Mouse (Mus musculus) heart, adult 2 months (tissue): ENCODE results near the gene Igf2bp2. TPM values are rescaled to one million over a fixed set of nuclear protein-coding genes. Genes with fewer than 3 reads are reported as not detected.

ENCODE experiments used
- DNase-seq, 2 experiments: peaks; one replicate each; pipeline ENCODE4 v3.0.0; 2021
- H3K27ac ChIP-seq: fragments of 200-600 bp; 2 replicates; pipeline ENCODE4 v1.8.1; 2022
- H3K27me3 ChIP-seq: fragments of 200-500 bp; 2 replicates; pipeline ENCODE4 v1.6.1; 2012; ENCODE audit warnings: mild to moderate bottlenecking, low read length, inconsistent platforms, mixed read lengths; ENCODE audit not compliant: control insufficient read depth, insufficient read depth
- H3K36me3 ChIP-seq: fragments of 200-500 bp; 2 replicates; pipeline ENCODE4 v1.6.1; 2012; ENCODE audit warnings: low read length, inconsistent platforms; ENCODE audit not compliant: control insufficient read depth, insufficient read depth
- H3K4me1 ChIP-seq: fragments of 200-500 bp; 2 replicates; pipeline ENCODE4 v1.6.1; 2011; ENCODE audit warnings: low read length; ENCODE audit not compliant: control insufficient read depth, insufficient read depth
- H3K4me3 ChIP-seq: fragments of 200-600 bp; 2 replicates; pipeline ENCODE4 v1.8.1; 2022
- H3K79me2 ChIP-seq: fragments of 200-500 bp; replicated peaks from 2 replicates; pipeline ENCODE4 v1.6.1; 2012; ENCODE audit warnings: mild to moderate bottlenecking, inconsistent platforms, low read length, moderate library complexity, mixed read lengths; ENCODE audit not compliant: control insufficient read depth, insufficient read depth
- H3K9ac ChIP-seq: fragments of 200-500 bp; 2 replicates; pipeline ENCODE4 v1.6.1; 2012; ENCODE audit warnings: low read depth, mild to moderate bottlenecking, control low read depth, inconsistent platforms, low read length, mixed read lengths
- CTCF ChIP-seq: fragments of 200-600 bp; IDR thresholded peaks from 2 replicates; pipeline ENCODE4 v1.8.1; 2022; ENCODE audit warnings: antibody characterized with exemption, mild to moderate bottlenecking, moderate library complexity
- EP300 ChIP-seq: fragments of 200-500 bp; IDR thresholded peaks from 2 replicates; pipeline ENCODE4 v1.6.1; 2011; ENCODE audit warnings: low read depth, low read length, control low read depth; ENCODE audit not compliant: insufficient read depth
- POLR2A ChIP-seq: fragments of 200-500 bp; IDR thresholded peaks from 2 replicates; pipeline ENCODE4 v1.6.1; 2011; ENCODE audit warnings: mild to moderate bottlenecking, low read depth, low read length, control low read depth; ENCODE audit not compliant: insufficient read depth
- WGBS: fragments of 180-500 bp; shearing (Covaris S2); methylation state at CpG from one replicate; pipeline ENCODE4 v1.1.7; 2018; 5-methylcytosine and 5-hydroxymethylcytosine counted together
- intact Hi-C: fragments of 180-260 bp; cut with DNase I; formaldehyde crosslinking; loops from one replicate; pipeline ENCODE4 v1.15.1; 2025
- polyA plus RNA-seq: library from polyadenylated mRNA; depleted of rRNA; stranded (reverse); fragments of >200 nt; gene quantifications from 2 replicates; pipeline ENCODE4 v1.2.3, GENCODE M21; 2012
- total RNA-seq, 2 experiments: library from RNA; stranded (reverse); gene quantifications; 2 replicates each; pipeline ENCODE4 v1.2.3; 2021

Igf2bp2 gene
- total and polyA plus RNA-seq, 3 experiments = 1.5 to 7.4 (median 5.3) TPM

GRCm38 (mm10) chr16:22109159-22109558, 53.9 kb downstream of the Igf2bp2 start:
- Histone ChIP-seq H3K4me3 (no peak overlapping the region), H3K36me3 (no peaks in the 10 kb centered on the region), H3K27ac (no peak overlapping the region), H3K9ac (no peak overlapping the region), H3K79me2 (no peaks in the 10 kb centered on the region), H3K27me3 (no peaks in the 10 kb centered on the region), H3K4me1 (no peaks in the 10 kb centered on the region; the same call in 1 of the 2 replicates)
- WGBS = 64% methylated on average over 4 of the region's 4 CpGs
- TF ChIP-seq EP300 (no peak), CTCF (no peak), POLR2A (no peak)
- no peak for DNase-seq
- intact Hi-C loops = loop anchor here (10.0 kb wide), 1 partner anchor 156 kb away; the partner anchor contains the start of gene Tra2b

GRCm38 (mm10) chr16:22107897-22108516, 55.1 kb downstream of the Igf2bp2 start:
- DNase-seq = peak; percentile 70 to 83
- Histone ChIP-seq H3K4me1 (no peaks in the 10 kb centered on the region), H3K36me3 (no peaks in the 10 kb centered on the region), H3K9ac (no peak overlapping the region), H3K27me3 (no peaks in the 10 kb centered on the region), H3K4me3 (no peak overlapping the region), H3K79me2 (no peaks in the 10 kb centered on the region), H3K27ac (peak overlapping the region; percentile 53)
- WGBS = 23% methylated on average over 7 of the region's 7 CpGs
- TF ChIP-seq EP300 (0 out of 2 replicates have a peak, but pooled peaks have one; percentile 57), CTCF (peak; percentile 62), POLR2A (no peak)
- intact Hi-C loops = loop anchor here (2.0 to 10.0 kb wide), 2 partner anchors 157 to 185 kb away; partner anchors contain the start of gene Tra2b

GRCm38 (mm10) chr16:22106012-22106584, 57.0 kb downstream of the Igf2bp2 start:
- no peaks in the 10 kb centered on the region for H3K36me3 ChIP-seq
- intact Hi-C loops = loop anchor here (2.0 to 10.0 kb wide), 2 partner anchors 159 to 187 kb away; partner anchors contain the start of gene Tra2b
- TF ChIP-seq POLR2A = no peak
- TF ChIP-seq CTCF = peak; percentile 49
- WGBS = 60% methylated on average over 6 of the region's 6 CpGs
- no peak overlapping the region for H3K27ac ChIP-seq
- no peaks in the 10 kb centered on the region for H3K79me2 ChIP-seq
- no peaks in the 10 kb centered on the region for H3K4me1 ChIP-seq
- no peak overlapping the region for H3K9ac ChIP-seq
- DNase-seq = no peak
- H3K27me3 ChIP-seq = no peaks in the 10 kb centered on the region
- no peak overlapping the region for H3K4me3 ChIP-seq

GRCm38 (mm10) chr16:22100067-22100466, 63.0 kb downstream of the Igf2bp2 start:
- Histone ChIP-seq H3K27ac (no peak overlapping the region), H3K79me2 (no peaks in the 10 kb centered on the region), H3K36me3 (no peaks in the 10 kb centered on the region), H3K27me3 (no peaks in the 10 kb centered on the region), H3K9ac (no peak overlapping the region), H3K4me1 (no peaks in the 10 kb centered on the region), H3K4me3 (no peak overlapping the region)
- intact Hi-C loops = loop anchor here (10.0 kb wide), 1 partner anchor 165 kb away; the partner anchor contains the start of gene Tra2b
- 75% methylated on average over 2 of the region's 2 CpGs for WGBS
- no peak for DNase-seq
- TF ChIP-seq CTCF (peak; percentile 47), EP300 (no peak), POLR2A (no peak)

- no peak for DNase-seq
- H3K27me3 ChIP-seq = no peaks in the 10 kb centered on the region
- H3K36me3 ChIP-seq = no peaks in the 10 kb centered on the region
- WGBS = 56% methylated on average over 7 of the region's 7 CpGs
- no peaks in the 10 kb centered on the region for H3K79me2 ChIP-seq
- TF ChIP-seq POLR2A (no peak), EP300 (no peak), CTCF (no peak)
- H3K27ac ChIP-seq = no peak overlapping the region
- no peak overlapping the region for H3K9ac ChIP-seq
- no peaks in the 10 kb centered on the region; the same call in 1 of the 2 replicates for H3K4me1 ChIP-seq
- intact Hi-C loops = no loop called here
- no peak overlapping the region for H3K4me3 ChIP-seq
These were observed 65.4 kb downstream of the Igf2bp2 start for GRCm38 (mm10) chr16:22097659-22098058.

- 43% methylated on average over 1 of the region's 1 CpGs for WGBS
These were observed 67.3 kb downstream of the Igf2bp2 start for GRCm38 (mm10) chr16:22095751-22096150.

More at GRCm38 (mm10) chr16:22095751-22096150, 67.3 kb downstream of the Igf2bp2 start:
- H3K36me3 ChIP-seq = no peaks in the 10 kb centered on the region
- no peak overlapping the region for H3K4me3 ChIP-seq
- TF ChIP-seq CTCF (no peak), POLR2A (no peak), EP300 (no peak)
- H3K4me1 ChIP-seq = no peaks in the 10 kb centered on the region; the same call in 1 of the 2 replicates
- no peak for DNase-seq
- H3K27ac ChIP-seq = no peak overlapping the region
- intact Hi-C loops = no loop called here
- H3K27me3 ChIP-seq = no peaks in the 10 kb centered on the region
- no peak overlapping the region for H3K9ac ChIP-seq
- no peaks in the 10 kb centered on the region for H3K79me2 ChIP-seq
